Mouse (Mus musculus) left cerebral cortex, postnatal 14 days (tissue): ENCODE data around the gene Oat. TPM values are rescaled to one million over a fixed set of nuclear protein-coding genes. Genes with fewer than 3 reads are reported as not detected.

Source experiments
- DNase-seq, 2 experiments: peaks; one replicate each; pipeline ENCODE4 v3.0.0; 2021 to 2022; ENCODE audit warnings: low spot score in 2 of 2, mixed read lengths in 1 of 2
- intact Hi-C: fragments of 180-260 bp; cut with DNase I; formaldehyde crosslinking; loops from one replicate; pipeline ENCODE4 v1.15.1; 2025
- total RNA-seq, 2 experiments: library from RNA; stranded (reverse); gene quantifications; 2 replicates each; pipeline ENCODE4 v1.2.3; 2021

Gene Oat
- total RNA-seq, 2 experiments from 2014 or later: 74.4 to 75.7 TPM

- DNase-seq: no peak
- intact Hi-C loops: no loop called here
Observed at GRCm38 (mm10) chr7:132556575-132556974, 19.6 kb downstream of the Oat start.

GRCm38 (mm10) chr7:132555911-132556310, 20.3 kb downstream of the Oat start:
- intact Hi-C loops: no loop called here
- no peak for DNase-seq

DNA sequence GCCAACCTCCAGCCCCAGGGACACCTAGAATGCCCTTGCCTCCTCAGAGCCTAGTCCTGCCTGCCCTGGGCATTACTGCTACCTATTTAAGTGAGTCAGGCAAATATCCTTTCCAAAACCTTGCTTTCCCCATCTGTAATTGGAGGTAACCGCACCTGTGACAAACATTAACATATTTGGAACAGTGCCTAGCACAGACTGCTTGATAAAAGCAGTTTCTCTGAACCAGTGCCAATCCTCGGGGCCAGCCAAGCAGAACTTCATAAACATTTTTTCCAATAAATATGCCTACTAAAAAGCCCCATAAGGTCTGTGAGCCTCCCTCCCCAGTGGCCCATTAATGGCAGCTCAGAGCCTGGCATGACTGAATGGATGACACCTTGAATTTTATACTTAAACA, 22.1 kb downstream of the Oat start:
- intact Hi-C loops: loop anchor here (5.0 kb wide), 3 partner anchors 77 to 657 kb away; partner anchors contain the start of gene Chst15
- no peak for DNase-seq

DNA sequence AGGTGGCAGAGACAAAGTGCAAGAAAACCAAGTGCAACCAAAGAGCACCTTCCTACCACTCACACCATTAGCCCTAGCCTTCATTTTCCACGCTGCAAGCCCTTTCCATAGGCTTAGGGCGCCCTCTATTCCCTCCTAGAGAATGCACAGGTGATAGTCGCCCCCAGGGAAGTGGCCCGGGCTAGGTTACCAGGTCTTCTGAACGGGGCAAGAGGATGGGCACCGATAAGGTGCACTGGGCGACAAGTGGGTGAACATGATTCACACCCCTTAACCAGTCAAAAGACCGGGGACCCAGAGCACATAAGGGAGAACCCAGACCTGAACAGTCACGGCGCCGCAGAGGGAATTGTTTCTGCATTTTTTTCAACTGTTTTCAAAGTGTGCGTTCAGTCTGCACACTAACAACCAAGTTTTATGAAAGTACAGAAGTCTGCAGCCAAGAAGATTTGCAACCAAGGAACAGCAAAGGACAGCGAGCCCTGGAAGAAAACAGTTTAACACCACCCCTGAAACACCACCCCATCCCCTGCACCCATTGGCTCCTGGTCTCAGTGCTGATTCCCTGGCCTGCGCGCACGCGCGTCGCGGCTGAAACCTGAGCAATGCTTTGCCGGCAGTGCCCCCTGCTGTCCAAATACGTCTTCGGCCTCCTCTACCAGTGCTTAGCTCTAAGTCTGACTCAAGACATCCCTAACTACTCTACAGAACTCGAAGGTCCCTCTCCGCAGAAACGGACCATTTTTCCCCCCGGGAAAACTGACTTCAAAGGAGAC, 24.7 kb downstream of the Oat start:
- intact Hi-C loops: loop anchor here (1.0 to 5.0 kb wide), 4 partner anchors 74 to 654 kb away; partner anchors contain the start of gene Chst15
- peak; percentile 96 to 98 for DNase-seq

DNA sequence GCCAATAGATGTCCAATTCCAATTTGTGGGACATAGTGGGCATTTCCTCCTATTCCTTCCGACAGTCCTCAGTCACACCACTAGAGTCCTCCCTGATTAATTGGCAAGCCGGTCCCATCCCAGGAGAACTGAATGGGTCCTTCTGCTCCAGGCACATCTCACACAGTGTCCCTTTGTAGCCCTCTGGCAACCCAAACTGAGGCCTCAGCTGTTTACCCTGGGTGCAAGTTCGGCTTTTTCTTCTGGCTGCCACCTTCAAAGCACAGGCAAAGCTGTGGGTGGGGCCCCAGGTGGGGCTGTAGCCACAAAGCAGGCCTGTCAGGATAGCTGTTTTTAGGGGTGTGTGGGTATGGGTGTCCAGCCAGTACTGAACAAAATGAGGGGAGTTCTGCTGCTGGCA, 29.1 kb downstream of the Oat start:
- no peak for DNase-seq
- intact Hi-C loops: no loop called here

DNA sequence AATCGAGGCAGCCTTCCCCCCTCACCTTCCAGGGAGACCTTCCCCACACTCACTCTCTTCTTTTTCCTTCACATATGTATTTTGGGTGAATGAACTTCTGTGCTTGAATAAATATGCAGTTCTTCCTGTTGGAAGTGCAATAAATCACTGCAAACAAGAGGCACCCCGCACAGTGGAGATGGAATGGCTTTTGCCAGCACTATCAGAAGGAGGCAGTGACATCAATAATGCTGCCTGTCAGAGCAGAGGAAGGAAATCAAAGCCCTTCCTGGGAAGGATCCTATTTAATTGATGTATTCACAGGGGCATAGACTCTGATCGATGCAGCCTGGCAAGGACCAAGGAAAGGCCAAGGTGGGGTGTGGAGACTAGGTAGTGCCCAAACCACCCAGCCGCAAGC, 33.8 kb downstream of the Oat start:
- no peak for DNase-seq
- intact Hi-C loops: no loop called here

- DNase-seq: no peak
- intact Hi-C loops: no loop called here
Observed at GRCm38 (mm10) chr7:132541566-132541965, 34.6 kb downstream of the Oat start.

DNA sequence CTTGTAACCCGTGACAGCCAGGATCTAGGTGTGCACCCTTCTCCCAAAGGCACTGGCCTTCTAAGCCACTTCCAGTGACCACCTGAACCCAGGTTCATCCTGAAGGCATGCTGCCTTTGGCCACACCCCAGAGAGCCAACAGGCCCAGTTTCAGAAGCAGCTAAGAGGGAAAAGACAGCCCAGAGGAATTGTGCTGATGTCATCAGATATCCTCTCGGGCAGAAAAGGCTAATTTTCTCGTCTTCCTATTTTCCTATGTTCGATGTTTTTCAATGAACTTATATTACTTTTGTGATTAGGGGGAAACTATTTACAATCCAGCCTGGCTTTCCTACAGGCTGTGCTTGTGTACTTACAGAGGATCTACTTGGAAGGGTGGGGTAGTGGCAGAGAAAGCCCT, 35.6 kb downstream of the Oat start:
- DNase-seq: no peak
- intact Hi-C loops: no loop called here

DNA sequence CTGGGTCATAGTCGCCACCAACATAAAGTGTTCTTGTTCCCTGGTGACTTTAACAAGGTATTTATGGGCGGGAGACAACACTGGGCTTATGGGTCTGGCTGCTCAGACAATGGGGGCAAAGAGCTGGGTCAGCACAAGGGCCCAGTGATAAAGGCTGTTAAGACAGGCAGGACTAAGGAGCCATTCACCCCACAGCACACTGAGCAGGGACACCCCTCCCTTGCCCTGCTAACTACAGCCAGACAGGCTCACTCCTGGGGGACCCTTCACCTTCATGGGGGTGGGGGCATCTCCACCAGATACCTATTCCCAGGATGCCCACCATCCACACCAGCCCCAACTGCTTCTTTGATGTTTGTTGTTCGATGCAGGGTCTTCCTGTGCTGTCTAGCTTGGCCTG, 47.0 kb downstream of the Oat start:
- DNase-seq: no peak
- intact Hi-C loops: no loop called here

DNA sequence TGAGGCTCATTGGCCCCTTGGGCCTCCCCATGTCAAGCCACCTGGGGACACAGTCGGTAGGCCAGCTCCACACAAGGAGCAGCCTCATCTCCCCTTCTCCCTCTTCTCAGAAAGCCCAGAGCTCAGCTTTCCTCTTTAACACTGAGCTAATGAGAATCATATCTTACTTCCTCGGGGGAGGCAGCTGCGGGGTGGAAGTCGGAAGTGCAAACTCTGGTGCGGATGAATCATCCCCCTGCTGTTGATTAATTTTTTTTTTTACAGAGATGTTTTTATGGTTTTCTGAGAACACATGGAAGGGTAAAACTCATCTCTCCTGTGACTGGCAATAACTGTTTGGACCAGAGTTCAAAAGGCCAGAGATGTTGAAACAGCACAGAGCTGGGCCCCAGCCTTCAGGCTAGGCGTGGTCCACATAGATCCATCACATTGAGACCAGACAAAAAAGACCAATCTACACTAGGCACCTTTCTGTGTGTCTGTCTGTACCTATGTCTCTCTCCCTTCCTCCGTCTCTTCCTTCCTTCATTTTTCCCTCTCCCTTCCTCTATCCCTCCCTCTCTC, 62.7 kb downstream of the Oat start:
- peak in 1 of 2 experiments; percentile 7 for DNase-seq
- intact Hi-C loops: no loop called here

- intact Hi-C loops: no loop called here
- no peak for DNase-seq
Observed at GRCm38 (mm10) chr7:132509110-132509509, 67.1 kb downstream of the Oat start.

Other genes with a start within 250 kb of the Oat start
- gene Nkx1-2, start 23.2 kb upstream of the Oat start, total RNA-seq: not detected
- 10 to 100 TPM; 20.5 to 21.8 TPM for gene Lhpp, start 34.2 kb upstream of the Oat start, total RNA-seq
- gene Fam53b, start 237.5 kb upstream of the Oat start, total RNA-seq: 10 to 100 TPM; 24.8 to 27.8 TPM